Mouse (Mus musculus): Measurements from ENCODE around the gene Arpc2.

DNA sequence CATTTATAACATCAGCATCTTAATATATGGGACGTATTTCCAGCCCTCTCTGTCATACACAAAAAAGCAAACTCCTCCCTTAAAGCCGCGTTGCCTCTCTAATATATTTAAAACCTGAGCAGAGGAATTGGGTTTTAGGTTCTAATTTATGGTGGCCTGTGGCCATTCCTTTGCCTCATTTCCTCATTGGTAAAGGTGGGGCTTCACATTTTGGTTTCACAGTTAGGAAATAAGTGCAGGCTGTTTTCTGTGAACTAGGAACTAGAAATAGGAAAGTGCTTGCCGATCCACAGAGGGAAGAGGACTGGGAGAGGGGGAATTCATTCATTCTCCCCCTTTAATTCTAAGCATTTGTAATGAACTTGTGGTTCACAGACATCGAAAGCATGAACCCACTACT is 1.8 kb downstream of the Arpc2 start:
- TF ChIP-seq CTCF (IDR thresholded peaks at IDR 0.05; ENCODE audit: control insufficient read depth, insufficient read depth, insufficient replicate concordance, low read depth, low read length) (no peak), POLR2A (IDR thresholded peaks at IDR 0.05; ENCODE audit: control insufficient read depth, low read depth, low read length) (no peak)

Data from testis, adult 2 months (tissue).